Mouse (Mus musculus): ENCODE results near the gene S1pr2.
"Not testable (repeated sequence)": the region's sequence is repeated elsewhere in the genome, so short reads cannot be mapped to it uniquely, and the experiment has no call there.

The S1pr2 gene

GRCm38 (mm10) chr9:21000811-21001210, 24.2 kb upstream of the S1pr2 start:
- no peak for DNase-seq (ENCODE audit: low spot score)

GRCm38 (mm10) chr9:20998337-20998736, 21.8 kb upstream of the S1pr2 start:
- not testable (repeated sequence) for DNase-seq (ENCODE audit: low spot score)

- no peak for DNase-seq (ENCODE audit: low spot score)
These were observed 20.5 kb upstream of the S1pr2 start for GRCm38 (mm10) chr9:20997065-20997464.

- no peak for DNase-seq (ENCODE audit: low spot score)
These were observed 18.5 kb upstream of the S1pr2 start for GRCm38 (mm10) chr9:20995069-20995468.

GRCm38 (mm10) chr9:20993165-20993898, 16.8 kb upstream of the S1pr2 start:
- peak; percentile 87 for DNase-seq (ENCODE audit: low spot score)

GRCm38 (mm10) chr9:20991587-20991986, 15.0 kb upstream of the S1pr2 start:
- DNase-seq (ENCODE audit: low spot score) = no peak

GRCm38 (mm10) chr9:20990861-20991260, 14.3 kb upstream of the S1pr2 start:
- DNase-seq (ENCODE audit: low spot score) = peak; percentile 28

GRCm38 (mm10) chr9:20987953-20988352, 11.4 kb upstream of the S1pr2 start:
- no peak for DNase-seq (ENCODE audit: low spot score)

GRCm38 (mm10) chr9:20986952-20987686, 10.5 kb upstream of the S1pr2 start:
- no peak for DNase-seq (ENCODE audit: low spot score)

- no peak for DNase-seq (ENCODE audit: low spot score)
These were observed 6.6 kb upstream of the S1pr2 start for GRCm38 (mm10) chr9:20983169-20983568.

- no peak for DNase-seq (ENCODE audit: low spot score)
These were observed 5.6 kb upstream of the S1pr2 start for GRCm38 (mm10) chr9:20982171-20982570.

GRCm38 (mm10) chr9:20979769-20980168, 3.2 kb upstream of the S1pr2 start:
- no peak for DNase-seq (ENCODE audit: low spot score)

- peak; percentile 66 for DNase-seq (ENCODE audit: low spot score)
These were observed 2.6 kb upstream of the S1pr2 start for GRCm38 (mm10) chr9:20979181-20979580.

- DNase-seq (ENCODE audit: low spot score) = peak; percentile 42
These were observed 2.0 kb upstream of the S1pr2 start for GRCm38 (mm10) chr9:20978409-20979095.

- peak; percentile 44 for DNase-seq (ENCODE audit: low spot score)
These were observed 544 bp upstream of the S1pr2 start for GRCm38 (mm10) chr9:20976961-20977689.

- DNase-seq (ENCODE audit: low spot score) = peak; percentile 66
These were observed 958 bp downstream of the S1pr2 start for GRCm38 (mm10) chr9:20975431-20976215.

GRCm38 (mm10) chr9:20973682-20974075, 2.9 kb downstream of the S1pr2 start:
- DNase-seq (ENCODE audit: low spot score) = no peak

- DNase-seq (ENCODE audit: low spot score) = no peak
These were observed 3.4 kb downstream of the S1pr2 start for GRCm38 (mm10) chr9:20973001-20973681.

- DNase-seq (ENCODE audit: low spot score) = no peak
These were observed 4.2 kb downstream of the S1pr2 start for GRCm38 (mm10) chr9:20972141-20972992.

- DNase-seq (ENCODE audit: low spot score) = no peak
These were observed 4.8 kb downstream of the S1pr2 start for GRCm38 (mm10) chr9:20971751-20972140.
